Mouse (Mus musculus) hindbrain, embryonic 16.5 days (tissue): Measurements from ENCODE around the gene Szt2. TPM values are rescaled to one million over a fixed set of nuclear protein-coding genes. Genes with fewer than 3 reads are reported as not detected.

Experiments used
- ATAC-seq: fragments of 200-750 bp; cut with Nextera tagmentation; 2 replicates; pipeline ENCODE4 v1.8.0; 2017; ENCODE audit warnings: moderate TSS enrichment, moderate library complexity
- H3K27ac ChIP-seq: fragments of 300-500 bp; sonication (generic); 2 replicates; pipeline ENCODE4 v1.5.1; 2014; ENCODE audit warnings: low read depth, mild to moderate bottlenecking, control low read depth, low read length, moderate library complexity
- H3K27me3 ChIP-seq: fragments of 300-500 bp; sonication (generic); replicated peaks from 2 replicates; pipeline ENCODE4 v1.6.1; 2014; ENCODE audit warnings: low read length; ENCODE audit not compliant: control insufficient read depth, insufficient read depth
- H3K36me3 ChIP-seq: fragments of 300-500 bp; sonication (generic); 2 replicates; pipeline ENCODE4 v1.6.1; 2014; ENCODE audit warnings: mild to moderate bottlenecking, low read length, moderate library complexity, mixed read lengths; ENCODE audit not compliant: control insufficient read depth, insufficient read depth
- H3K4me1 ChIP-seq: fragments of 300-500 bp; sonication (generic); 2 replicates; pipeline ENCODE4 v1.6.1; 2014; ENCODE audit warnings: low read depth, low read length; ENCODE audit not compliant: control insufficient read depth, insufficient read depth
- H3K4me2 ChIP-seq: fragments of 300-500 bp; sonication (generic); 2 replicates; pipeline ENCODE4 v1.6.1; 2014; ENCODE audit warnings: mild to moderate bottlenecking, low read length, control low read depth, moderate library complexity
- H3K4me3 ChIP-seq: fragments of 300-500 bp; sonication (generic); 2 replicates; pipeline ENCODE4 v1.5.1; 2014; ENCODE audit warnings: mild to moderate bottlenecking, low read length, control low read depth, moderate library complexity
- H3K9ac ChIP-seq: fragments of 300-500 bp; sonication (generic); 2 replicates; pipeline ENCODE4 v1.6.1; 2014; ENCODE audit warnings: low read depth, mild to moderate bottlenecking, control low read depth, low read length, moderate library complexity
- H3K9me3 ChIP-seq: fragments of 300-500 bp; sonication (generic); 2 replicates; pipeline ENCODE4 v1.6.1; 2014; ENCODE audit warnings: mild to moderate bottlenecking, low read length, moderate library complexity; ENCODE audit not compliant: control insufficient read depth
- WGBS: fragments of 180-500 bp; shearing (Covaris S2); extraction: QIAGEN DNeasy Blood & Tissue Kit; methylation state at CpG from one replicate; pipeline ENCODE4 v1.1.7; 2014; 5-methylcytosine and 5-hydroxymethylcytosine counted together
- polyA plus RNA-seq: library from polyadenylated mRNA; unstranded; fragments of >200 nt; fragmentation: Nextera tagmentation; extraction: Ambion mirVana; gene quantifications from 2 replicates; pipeline ENCODE4 v1.2.1, GENCODE M21; 2015

Gene Szt2
- polyA plus RNA-seq, 1 experiment from 2014 or later = 8.0 TPM

DNA sequence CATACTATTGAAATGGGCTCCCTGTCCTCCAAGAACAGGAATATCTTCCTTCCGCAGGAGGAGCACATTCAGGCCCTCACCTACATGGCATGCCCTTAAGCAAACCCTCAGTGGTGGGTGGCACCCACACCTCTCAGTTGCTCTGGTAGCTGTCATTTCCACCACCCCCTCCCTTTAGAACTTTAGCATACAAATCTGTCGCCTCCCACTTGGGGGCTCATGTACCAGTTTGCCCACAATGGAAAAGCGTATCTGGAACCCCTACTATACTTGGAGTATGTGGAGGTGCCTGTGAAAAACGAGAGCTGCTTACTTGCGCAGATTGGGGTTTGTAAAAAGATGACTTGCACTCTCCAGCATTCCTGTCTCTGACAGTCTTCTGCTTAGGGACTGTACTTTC lies 7.3 kb upstream of the Szt2 start:
- 89% methylated on average over 5 of the region's 5 CpGs for WGBS
- H3K36me3 ChIP-seq = peaks cover 42% of the 10 kb centered on the region
- H3K27ac ChIP-seq = no peak overlapping the region
- no peaks in the 10 kb centered on the region for H3K27me3 ChIP-seq
- no peaks in the 10 kb centered on the region for H3K9me3 ChIP-seq
- H3K4me1 ChIP-seq = no peaks in the 10 kb centered on the region
- H3K9ac ChIP-seq = no peak overlapping the region
- no peak overlapping the region for H3K4me3 ChIP-seq
- no peak for ATAC-seq
- H3K4me2 ChIP-seq = no peak overlapping the region

DNA sequence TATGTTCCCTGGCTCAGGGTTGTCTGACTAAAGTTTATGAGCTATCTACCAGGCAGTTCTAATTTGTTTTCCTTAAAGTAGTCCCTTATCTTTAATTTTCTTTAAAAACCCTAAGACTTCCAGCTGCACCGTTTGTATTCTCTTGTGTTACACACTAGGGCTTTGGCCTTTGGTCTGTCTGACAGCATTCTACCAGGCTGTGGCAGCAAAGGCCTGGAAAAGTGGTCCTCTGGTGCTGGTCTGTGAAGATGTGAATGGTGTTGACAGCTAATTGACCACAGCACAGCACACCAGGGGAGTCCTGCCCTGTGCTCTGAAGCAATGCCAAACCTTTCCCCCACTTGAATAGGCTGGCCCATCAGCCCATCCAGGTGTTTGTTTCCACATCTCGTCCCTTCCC lies 6.7 kb upstream of the Szt2 start:
- Histone ChIP-seq H3K27me3 (no peaks in the 10 kb centered on the region), H3K4me2 (no peak overlapping the region), H3K9ac (no peak overlapping the region), H3K4me1 (no peaks in the 10 kb centered on the region), H3K4me3 (no peak overlapping the region), H3K36me3 (peaks cover 38% of the 10 kb centered on the region), H3K9me3 (no peaks in the 10 kb centered on the region), H3K27ac (no peak overlapping the region)
- no peak for ATAC-seq
- 85% methylated on average over 2 of the region's 2 CpGs for WGBS

DNA sequence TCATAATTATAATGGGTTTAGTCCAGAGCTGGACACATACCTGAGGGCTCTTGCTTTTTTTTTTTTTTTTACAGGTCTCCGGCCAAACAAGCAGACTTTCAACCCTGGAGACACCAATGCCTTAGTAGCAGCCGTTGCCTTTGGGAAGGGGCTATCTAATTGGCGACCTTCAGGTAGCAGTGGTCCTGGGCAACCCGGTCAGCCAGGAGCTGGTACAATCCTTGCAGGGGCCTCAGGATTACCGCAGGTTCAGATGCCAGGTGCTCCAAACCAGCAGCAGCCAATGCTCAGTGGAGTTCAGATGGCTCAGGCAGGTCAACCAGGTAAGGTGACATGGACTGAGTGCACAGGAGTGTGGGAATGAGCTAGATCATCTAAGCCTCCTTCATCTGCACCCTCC lies 4.5 kb upstream of the Szt2 start:
- Histone ChIP-seq H3K4me3 (no peak overlapping the region), H3K36me3 (peaks cover 38% of the 10 kb centered on the region), H3K4me2 (no peak overlapping the region), H3K27me3 (no peaks in the 10 kb centered on the region), H3K27ac (no peak overlapping the region), H3K9ac (no peak overlapping the region), H3K9me3 (no peaks in the 10 kb centered on the region), H3K4me1 (peaks cover 8% of the 10 kb centered on the region)
- no peak for ATAC-seq
- WGBS = 98% methylated on average over 5 of the region's 5 CpGs

DNA sequence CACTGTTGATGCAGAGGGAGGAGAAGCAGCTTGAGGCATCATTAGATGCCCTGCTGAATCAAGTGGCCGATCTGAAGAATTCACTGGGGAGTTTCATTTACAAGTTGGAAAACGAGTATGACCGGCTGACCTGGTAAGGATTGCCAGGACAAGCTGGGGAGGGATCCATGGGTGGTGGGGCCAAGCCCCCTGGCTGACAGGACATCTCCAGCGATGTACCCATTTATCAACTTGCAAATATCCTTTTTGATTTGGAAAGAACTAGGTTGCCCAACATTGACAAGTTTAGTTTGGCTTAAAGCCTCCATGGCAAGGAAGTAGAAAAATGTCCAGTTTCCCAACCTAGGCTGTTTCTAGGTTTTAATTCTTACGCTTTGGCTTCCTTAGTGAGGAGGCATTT lies 1.8 kb upstream of the Szt2 start:
- 85% methylated on average over 5 of the region's 5 CpGs for WGBS
- Histone ChIP-seq H3K27me3 (no peaks in the 10 kb centered on the region), H3K9ac (no peak overlapping the region), H3K36me3 (peaks cover 33% of the 10 kb centered on the region), H3K9me3 (no peaks in the 10 kb centered on the region), H3K4me1 (peaks cover 16% of the 10 kb centered on the region), H3K4me3 (no peak overlapping the region), H3K4me2 (no peak overlapping the region), H3K27ac (no peak overlapping the region)
- no peak for ATAC-seq

GRCm38 (mm10) chr4:118402701-118403100 lies 6.4 kb downstream of the Szt2 start:
- WGBS = 93% methylated on average over 12 of the region's 12 CpGs
- Histone ChIP-seq H3K4me1 (no peaks in the 10 kb centered on the region), H3K27me3 (no peaks in the 10 kb centered on the region), H3K4me2 (no peak overlapping the region), H3K9me3 (no peaks in the 10 kb centered on the region), H3K4me3 (no peak overlapping the region), H3K9ac (no peak overlapping the region), H3K36me3 (peaks cover 28% of the 10 kb centered on the region), H3K27ac (no peak overlapping the region)
- ATAC-seq = no peak

DNA sequence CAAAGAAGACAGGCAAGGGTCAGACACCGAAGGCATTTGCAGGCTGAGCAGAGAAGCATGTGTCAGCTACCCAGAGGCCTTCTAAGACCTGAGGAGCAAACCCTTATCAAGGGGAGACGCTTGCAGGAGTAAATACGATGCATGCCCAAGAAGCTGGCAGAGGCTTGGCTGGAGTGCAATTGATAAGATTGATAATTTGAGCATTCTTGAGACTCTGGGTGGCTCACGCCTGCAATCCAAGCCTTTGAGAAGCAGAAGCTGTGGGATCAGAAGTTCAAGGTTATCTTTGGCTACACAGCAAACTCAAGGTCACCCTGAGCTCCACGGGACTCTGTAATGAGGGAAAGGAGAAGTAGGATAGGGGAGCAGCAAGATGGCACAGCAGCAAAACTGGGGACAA lies 7.2 kb downstream of the Szt2 start:
- Histone ChIP-seq H3K4me2 (no peak overlapping the region), H3K4me1 (no peaks in the 10 kb centered on the region), H3K36me3 (peaks cover 30% of the 10 kb centered on the region), H3K4me3 (no peak overlapping the region), H3K9ac (no peak overlapping the region), H3K27me3 (no peaks in the 10 kb centered on the region), H3K27ac (no peak overlapping the region), H3K9me3 (no peaks in the 10 kb centered on the region)
- WGBS = 96% methylated on average over 5 of the region's 5 CpGs
- ATAC-seq = no peak

DNA sequence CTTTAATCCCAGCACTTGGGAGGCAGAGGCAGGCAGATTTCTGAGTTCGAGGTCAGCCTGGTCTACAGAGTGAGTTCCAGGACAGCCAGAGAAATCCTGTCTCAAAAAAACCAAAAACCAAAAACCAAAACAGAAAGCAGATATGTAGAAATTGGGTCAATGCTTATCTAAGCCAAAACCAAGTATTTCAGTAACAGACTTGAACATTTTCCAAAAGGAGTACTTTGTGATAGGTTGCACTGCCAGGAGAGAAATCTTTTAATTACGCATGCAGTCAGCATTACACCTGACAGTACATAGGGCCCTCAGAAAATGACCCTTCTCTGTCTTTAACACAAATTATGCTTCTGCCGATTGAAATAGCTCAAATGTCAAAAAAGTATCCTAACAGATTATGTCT lies 7.7 kb downstream of the Szt2 start:
- Histone ChIP-seq H3K9me3 (no peaks in the 10 kb centered on the region), H3K4me1 (no peaks in the 10 kb centered on the region), H3K36me3 (peaks cover 32% of the 10 kb centered on the region), H3K9ac (no peak overlapping the region), H3K4me3 (no peak overlapping the region), H3K27me3 (no peaks in the 10 kb centered on the region), H3K27ac (no peak overlapping the region), H3K4me2 (no peak overlapping the region)
- 97% methylated on average over 3 of the region's 3 CpGs for WGBS
- no peak for ATAC-seq

- ATAC-seq = no peak
- Histone ChIP-seq H3K27ac (no peak overlapping the region), H3K4me1 (no peaks in the 10 kb centered on the region), H3K9me3 (no peaks in the 10 kb centered on the region), H3K4me3 (no peak overlapping the region), H3K27me3 (no peaks in the 10 kb centered on the region), H3K4me2 (no peak overlapping the region), H3K36me3 (peaks cover 36% of the 10 kb centered on the region), H3K9ac (no peak overlapping the region)
- 93% methylated on average over 6 of the region's 6 CpGs for WGBS
These were observed 10.7 kb downstream of the Szt2 start for GRCm38 (mm10) chr4:118398400-118398799.

DNA sequence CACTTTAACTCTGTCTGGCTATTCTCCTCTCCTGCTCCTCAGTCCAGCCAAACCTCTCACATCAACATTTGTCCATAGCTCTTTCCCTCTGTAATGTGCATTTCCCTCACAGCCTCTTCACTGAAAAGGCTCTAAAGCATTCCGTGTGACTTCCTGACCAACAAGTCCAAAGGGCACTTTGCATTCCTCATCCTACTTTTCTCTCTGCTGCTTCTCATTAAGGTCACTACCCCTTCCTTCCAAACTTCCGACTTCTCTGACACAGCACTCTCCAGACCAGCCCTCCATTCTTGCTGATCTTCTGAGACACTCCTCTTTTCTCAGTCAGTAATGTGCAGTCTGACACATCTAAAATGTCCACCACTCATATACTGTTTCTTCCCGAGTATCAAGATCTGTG lies 12.6 kb downstream of the Szt2 start:
- H3K9ac ChIP-seq = no peak overlapping the region
- no peaks in the 10 kb centered on the region for H3K9me3 ChIP-seq
- H3K4me2 ChIP-seq = no peak overlapping the region
- H3K4me1 ChIP-seq = no peaks in the 10 kb centered on the region
- H3K4me3 ChIP-seq = no peak overlapping the region
- peaks cover 41% of the 10 kb centered on the region for H3K36me3 ChIP-seq
- no peak overlapping the region for H3K27ac ChIP-seq
- WGBS = 83% methylated on average over 3 of the region's 3 CpGs
- ATAC-seq = no peak
- no peaks in the 10 kb centered on the region for H3K27me3 ChIP-seq

DNA sequence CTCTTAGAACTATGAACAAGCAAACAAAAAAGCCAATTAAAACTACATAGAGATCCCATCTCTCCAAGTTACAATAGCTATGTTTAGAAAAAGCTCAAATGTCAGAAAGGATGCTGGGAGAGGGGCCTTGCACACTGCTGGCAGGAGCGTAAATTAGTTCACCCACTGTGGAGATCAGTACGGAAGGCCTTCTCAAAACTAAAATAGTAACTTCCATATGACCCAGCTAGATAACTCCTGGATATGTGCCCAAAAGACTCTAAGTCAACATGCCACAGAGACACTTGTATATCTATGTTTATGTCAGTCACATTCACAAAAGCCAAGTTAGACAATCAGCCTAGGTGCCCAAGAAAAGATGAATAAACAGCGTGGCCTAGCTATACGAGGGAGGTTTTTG lies 13.8 kb downstream of the Szt2 start:
- H3K27me3 ChIP-seq = no peaks in the 10 kb centered on the region
- ATAC-seq = no peak
- no peak overlapping the region for H3K4me3 ChIP-seq
- WGBS = 86% methylated on average over 4 of the region's 4 CpGs
- peaks cover 47% of the 10 kb centered on the region for H3K36me3 ChIP-seq
- H3K27ac ChIP-seq = no peak overlapping the region
- H3K4me2 ChIP-seq = no peak overlapping the region
- no peaks in the 10 kb centered on the region for H3K9me3 ChIP-seq
- no peak overlapping the region for H3K9ac ChIP-seq
- no peaks in the 10 kb centered on the region for H3K4me1 ChIP-seq
